Mouse (Mus musculus) ovary, postnatal 14 days (tissue): Measurements from ENCODE around the gene Fgfr4.
"Not testable (repeated sequence)": the region's sequence is repeated elsewhere in the genome, so short reads cannot be mapped to it uniquely, and the experiment has no call there.

ENCODE experiments used
- DNase-seq: peaks from one replicate; pipeline ENCODE4 v3.0.0; 2022; ENCODE audit warnings: low spot score

The Fgfr4 gene

DNA sequence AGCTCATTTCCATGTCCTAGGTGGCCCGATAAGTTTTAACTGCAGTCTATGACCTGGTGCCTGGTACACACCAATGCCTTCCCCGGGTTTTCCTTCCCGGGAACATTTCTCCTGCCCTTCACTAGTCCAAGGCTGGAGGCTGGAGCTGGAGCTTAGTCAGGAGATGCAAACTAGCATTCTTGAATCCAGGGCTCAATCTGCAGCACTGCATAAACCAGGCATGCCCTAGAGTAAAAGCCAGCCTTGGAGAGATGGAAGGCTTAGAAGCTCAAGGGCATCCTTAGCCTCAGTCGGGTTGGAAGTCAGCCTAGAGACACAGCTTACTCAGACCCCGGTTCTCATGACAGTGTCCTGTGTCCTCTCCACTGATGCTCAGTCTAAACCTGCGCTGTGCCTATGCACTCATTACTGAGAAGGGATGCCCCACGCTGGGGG, 19.9 kb downstream of the Fgfr4 start:
- DNase-seq, result no peak

- no peak for DNase-seq
These were observed 21.9 kb downstream of the Fgfr4 start for GRCm38 (mm10) chr13:55174347-55174746.

GRCm38 (mm10) chr13:55176265-55176664, 23.8 kb downstream of the Fgfr4 start:
- DNase-seq, result no peak

DNA sequence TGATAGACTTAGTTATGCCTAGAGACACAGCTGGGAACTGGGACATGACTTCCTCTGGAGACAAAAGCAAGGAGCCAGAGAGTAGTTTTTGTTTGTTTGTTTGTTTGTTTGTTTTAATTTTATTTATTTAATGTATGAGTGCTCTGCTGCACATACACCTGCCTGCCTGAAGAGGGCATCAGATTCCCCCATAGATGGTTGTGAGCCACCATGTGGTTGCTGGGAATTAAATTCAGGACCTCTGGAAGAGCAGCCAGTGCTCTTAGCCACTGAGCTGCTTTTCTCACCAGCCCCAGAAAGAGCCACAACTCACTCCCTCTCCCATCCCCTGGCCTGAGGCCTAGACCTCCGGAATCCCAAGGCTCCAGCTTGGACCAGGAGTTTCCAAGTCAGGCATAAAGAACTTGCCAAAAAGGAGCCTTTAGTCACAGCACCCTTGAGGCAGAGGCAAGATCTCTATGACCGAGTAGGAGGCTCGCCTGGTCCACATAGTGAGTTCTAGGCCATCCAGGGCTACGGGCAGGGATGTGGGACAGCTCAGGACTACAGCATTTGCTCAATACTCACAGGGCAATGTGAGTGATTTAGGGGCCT, 25.6 kb downstream of the Fgfr4 start:
- no peak for DNase-seq

- DNase-seq, result peak; percentile 72
These were observed 26.1 kb downstream of the Fgfr4 start for GRCm38 (mm10) chr13:55178556-55178955.

- DNase-seq, result no peak
These were observed 27.2 kb downstream of the Fgfr4 start for GRCm38 (mm10) chr13:55179591-55179990.

GRCm38 (mm10) chr13:55181786-55182172, 29.3 kb downstream of the Fgfr4 start:
- no peak for DNase-seq

GRCm38 (mm10) chr13:55182173-55182894, 29.9 kb downstream of the Fgfr4 start:
- peak; percentile 58 for DNase-seq

GRCm38 (mm10) chr13:55183382-55183781, 30.9 kb downstream of the Fgfr4 start:
- no peak for DNase-seq

GRCm38 (mm10) chr13:55187062-55187461, 34.6 kb downstream of the Fgfr4 start:
- DNase-seq, result not testable (repeated sequence)

DNA sequence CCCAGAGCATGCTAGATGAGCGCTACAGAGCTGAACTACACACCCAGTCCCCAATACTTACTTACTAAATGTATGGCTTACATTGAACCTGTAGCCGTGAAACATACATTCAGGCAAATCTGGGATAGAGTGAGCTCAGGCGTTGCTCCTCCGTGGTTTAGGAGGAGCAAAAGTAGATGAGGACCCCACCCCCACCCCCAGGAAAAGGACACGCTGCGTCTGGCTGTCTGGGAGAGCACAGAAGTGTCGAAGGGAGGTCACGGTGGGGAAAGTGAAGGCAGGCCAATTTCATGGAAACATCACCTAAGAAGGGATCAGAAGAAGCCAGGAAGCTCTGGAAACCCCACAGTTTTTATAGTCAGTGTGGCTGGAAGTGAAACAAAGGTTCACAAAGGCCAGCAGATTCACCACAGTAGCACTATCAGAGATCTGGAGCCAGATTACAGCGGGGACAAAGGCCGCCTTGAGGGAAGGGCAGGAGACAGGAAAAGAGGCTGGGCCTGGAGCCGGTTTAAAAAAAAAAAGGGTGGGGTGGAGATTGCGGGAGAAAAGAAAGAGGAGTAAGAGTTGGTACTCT, 37.2 kb downstream of the Fgfr4 start:
- no peak for DNase-seq

DNA sequence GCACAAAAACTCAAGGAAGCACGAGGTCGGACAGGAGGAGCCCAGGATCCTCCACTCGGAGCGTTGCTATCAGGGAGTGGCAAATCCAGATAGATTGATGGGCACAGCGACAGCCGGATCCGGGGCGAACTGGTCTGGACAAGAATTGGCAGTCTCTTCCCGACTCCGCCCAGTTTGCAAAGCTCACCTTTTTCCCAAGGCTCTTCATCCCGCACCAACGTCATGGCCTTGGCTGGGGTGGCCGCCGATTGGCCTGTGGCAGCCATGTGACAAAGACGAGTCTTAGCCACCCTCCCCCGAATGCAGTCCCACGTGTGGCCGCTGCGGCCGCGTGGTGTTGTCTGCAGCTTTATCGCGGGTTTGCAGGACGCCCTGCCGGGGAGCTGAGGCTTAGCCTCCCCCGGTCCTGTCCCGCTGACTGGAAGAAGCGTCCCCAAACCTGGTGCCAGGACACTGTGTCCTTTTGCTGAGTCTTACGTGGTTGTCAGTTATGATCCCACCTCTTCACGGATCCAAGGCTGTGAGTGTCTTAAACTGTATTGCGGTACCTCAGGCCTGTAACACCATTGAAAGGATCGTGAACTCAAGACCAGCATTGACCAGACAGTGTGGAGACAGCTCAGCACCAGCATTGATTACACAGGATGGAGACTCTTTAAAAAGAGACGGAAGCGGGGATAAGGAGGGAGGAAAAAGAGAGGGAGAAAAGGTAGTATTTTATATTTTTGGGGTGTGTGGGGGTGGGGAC, 37.9 kb downstream of the Fgfr4 start:
- peak; percentile 90 for DNase-seq

GRCm38 (mm10) chr13:55191535-55191934, 39.1 kb downstream of the Fgfr4 start:
- no peak for DNase-seq

DNA sequence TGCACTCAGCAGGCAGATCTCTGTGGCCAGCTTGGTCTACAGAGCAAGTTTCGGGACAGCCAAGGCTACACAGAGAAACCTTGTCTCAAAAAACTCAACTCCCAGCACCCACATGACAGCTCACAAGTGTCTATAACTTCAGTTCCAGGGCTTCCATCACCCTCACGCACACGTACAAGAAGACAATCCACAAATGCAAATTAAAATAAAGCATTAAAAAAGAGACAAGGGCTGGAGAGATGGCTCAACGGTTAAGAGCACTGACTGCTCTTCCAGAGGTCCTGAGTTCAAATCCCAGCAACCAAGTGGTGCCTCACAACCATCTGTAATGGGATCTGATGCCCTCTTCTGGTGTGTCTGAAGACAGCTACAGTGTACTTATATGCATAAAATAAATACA, 50.3 kb downstream of the Fgfr4 start:
- DNase-seq, result not testable (repeated sequence)

DNA sequence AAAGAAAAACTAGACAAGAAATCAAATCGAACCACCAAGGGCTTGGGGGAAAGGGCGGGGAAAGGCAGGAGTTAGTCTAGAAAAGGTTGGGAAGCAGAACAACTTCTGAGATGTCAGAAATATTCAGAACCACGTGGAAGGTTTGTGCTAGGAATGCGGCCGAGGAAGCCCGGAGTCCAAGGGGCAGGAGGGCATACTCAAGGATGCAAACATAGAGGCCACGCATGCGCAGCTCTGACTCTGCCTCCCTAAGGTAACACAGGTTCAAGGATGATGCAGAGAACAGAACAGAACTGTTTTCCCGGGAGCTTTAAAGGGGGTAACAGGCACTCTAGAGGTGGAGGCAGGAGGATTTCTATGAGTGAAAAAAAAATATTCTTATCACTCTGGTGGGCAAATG, 51.3 kb downstream of the Fgfr4 start:
- DNase-seq, result no peak

DNA sequence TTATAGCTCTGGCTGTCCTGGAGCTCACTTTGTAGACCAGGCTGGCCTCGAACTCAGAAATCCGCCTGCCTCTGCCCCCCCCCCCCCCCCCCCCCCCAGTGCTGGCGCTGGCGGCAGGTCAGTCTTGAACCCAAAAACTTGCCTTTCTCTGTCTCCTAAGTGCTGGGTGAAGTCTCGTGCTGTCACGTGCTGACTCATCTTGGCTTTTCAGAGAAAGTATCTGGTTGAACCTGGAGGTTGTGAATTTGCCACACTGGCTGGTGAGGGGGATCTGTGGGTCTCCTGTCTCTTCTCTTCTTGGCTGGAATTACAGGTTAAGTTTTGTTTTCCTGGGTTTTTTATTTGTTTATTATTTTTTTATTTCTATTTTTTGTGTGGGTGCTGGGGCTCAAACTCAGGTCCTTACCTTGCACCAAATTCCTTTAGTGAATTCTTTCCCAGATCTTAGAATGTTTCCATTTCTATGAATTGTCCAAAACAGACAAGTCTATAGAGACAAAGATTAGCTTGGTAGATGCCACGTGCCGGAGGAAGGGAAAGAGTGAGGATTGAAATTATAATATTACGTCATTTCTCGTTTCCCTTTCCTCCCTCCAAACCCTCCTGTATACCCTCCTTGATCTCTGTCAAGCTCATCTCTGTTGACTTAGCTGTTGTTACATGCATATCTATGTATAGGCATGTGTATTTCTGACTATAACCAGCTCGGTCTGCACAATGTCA, 52.4 kb downstream of the Fgfr4 start:
- DNase-seq, result no peak

DNA sequence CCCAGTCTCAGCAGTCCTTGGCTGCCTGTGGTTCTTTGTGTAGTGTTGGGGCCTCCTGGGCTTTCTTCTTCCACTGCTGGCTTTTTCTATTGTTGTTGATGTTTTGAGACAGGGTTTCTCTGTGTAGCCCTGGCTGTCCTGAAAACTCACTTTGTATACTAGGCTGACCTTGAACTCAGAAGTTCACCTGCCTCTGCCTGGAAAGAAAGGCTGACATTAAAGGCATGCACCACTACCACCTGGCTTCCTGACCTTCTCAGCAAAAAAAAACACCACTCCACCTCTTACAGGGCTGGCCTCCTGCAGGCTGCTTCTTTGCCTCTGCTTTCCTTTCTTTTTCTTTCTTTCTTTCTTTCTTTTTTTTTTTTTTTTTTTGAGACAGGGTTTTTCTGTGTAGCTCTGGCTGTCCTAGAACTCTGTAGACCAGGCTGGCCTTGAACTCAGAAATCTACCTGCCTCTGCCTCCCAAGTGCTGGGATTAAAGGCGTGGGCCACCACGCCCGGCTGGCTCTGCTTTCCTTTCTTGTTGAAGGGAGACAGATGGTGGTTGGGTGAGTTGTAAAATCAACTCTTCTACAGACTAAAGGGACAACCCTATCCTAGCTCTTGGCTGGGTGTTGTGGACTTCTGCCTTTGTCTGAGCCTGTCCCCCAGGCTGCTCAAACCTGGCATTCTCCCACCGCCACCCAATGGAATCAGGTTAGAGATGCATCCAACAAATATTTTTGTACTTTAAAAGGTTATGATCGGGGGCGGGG, 53.2 kb downstream of the Fgfr4 start:
- DNase-seq, result no peak

GRCm38 (mm10) chr13:55208837-55209648, 56.6 kb downstream of the Fgfr4 start:
- no peak for DNase-seq

DNA sequence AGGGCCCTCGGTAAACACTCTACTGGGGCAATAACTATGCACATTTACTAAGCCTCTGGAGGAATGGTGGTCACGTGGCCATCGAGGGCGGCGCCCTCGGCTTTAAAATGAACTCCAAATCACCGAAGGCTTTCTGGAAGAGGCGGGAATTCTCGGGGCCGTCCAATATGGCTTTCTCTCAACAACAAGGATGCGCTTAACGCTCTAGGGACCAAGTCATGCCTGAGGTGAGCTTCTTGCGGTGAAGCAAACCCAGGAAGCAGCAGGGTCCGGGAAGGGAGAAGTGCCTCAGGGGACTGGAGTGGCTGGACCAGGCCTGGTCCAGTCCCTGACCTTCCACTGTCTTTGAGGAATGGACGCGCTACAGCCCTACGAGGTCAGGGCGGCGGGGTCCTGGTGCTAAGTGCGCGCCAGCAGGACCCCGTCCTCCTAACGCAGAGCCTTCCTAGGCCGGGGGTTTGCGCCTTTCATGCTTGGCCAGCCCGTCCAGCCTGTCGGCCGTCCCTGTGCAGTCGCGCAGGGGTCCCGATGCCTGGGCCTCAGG, 57.3 kb downstream of the Fgfr4 start, which contains the start of gene Nsd1:
Gene Nsd1, plus strand, starts transcription at position 134 of the 544 bp plus-strand sequence.
- no peak for DNase-seq
